Mouse (Mus musculus) urinary bladder, postnatal 25 days (tissue): ENCODE measurements around the gene Grid2ip.

Experiments used
- DNase-seq: peaks from one replicate; pipeline ENCODE4 v3.0.0; 2022; ENCODE audit warnings: low spot score

Gene Grid2ip

DNA sequence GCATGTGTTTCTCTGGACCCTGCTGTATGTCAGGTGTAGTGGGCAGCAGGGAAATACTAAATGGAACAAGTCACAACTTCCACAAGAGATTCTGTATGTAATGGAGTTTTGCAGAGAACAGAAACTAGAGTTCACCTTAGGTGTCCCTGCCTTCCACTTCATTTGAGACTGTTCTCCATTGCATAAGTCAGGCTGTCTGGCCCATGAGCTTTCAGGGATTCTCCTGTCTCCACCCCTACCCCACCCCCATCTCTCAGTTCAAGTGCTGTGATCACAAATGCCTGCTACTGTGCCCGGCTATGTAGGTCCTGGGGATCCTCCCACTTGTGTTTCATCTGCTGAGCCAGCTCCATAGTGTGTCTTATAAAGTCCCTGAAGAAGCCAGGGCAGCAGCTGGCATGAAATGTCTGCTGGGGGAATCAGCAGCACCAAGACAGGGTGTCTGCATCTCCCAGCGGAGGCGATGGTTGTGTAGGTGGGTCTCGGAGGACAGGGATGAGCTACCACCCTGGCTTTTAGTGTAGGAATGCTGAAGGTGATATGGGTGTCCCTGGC is 53.8 kb downstream of the Grid2ip start:
- no peak for DNase-seq

- no peak for DNase-seq
Measured at GRCm38 (mm10) chr5:143421484-143421883, 64.3 kb downstream of the Grid2ip start.

- DNase-seq, result no peak
Measured at GRCm38 (mm10) chr5:143422990-143423389, 65.9 kb downstream of the Grid2ip start.

DNA sequence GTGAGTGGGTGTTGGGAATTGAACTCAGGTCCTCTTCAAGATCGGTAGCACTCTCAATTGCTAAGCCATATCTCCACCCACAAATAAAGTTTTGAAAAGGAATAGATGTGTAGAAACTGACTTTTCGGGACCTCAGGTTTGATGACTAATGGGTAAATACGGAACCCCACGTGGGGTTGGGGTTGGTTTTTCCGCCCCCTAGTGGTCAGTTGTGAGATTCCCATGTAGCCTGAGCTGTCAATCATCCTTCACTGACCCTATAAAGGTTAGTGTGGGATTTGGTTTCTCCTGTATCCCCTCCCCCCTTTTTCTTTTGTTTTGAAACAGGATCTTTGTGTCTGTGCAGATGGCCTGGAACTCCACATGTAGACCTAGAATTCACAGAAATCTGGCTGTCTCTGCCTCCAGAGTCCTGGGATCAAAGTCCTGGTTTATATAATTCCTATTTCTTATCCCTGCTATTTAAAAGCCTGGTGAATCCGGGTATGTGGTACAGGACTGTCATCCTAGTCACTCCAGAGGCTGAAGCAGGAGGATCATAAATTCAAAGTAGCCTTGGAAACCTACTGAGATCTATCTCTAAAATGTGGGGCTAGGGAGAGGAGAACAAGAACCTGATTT is 66.9 kb downstream of the Grid2ip start:
- DNase-seq, result peak; percentile 67

DNA sequence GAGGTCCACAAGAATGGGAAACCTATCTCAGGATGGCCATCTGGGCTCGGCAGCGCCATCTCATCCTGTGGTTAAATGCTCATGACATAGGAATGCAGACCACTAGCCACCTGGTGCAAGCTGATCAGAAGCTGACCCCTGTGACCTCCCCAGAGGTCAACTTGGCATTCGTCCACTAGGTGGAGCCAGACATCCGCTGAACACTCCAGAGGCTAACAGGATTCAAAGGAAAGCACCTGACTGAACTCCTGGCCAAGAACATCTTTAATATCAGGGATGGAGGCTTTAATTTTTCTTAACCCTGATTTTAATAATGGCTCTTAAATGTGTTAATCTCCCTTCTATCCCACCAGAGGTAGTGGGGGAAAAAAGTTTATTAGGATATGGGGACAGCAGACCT is 77.3 kb downstream of the Grid2ip start:
- peak; percentile 61 for DNase-seq

GRCm38 (mm10) chr5:143441298-143441697 is 84.2 kb downstream of the Grid2ip start:
- no peak for DNase-seq

- DNase-seq, result no peak
Measured at GRCm38 (mm10) chr5:143441753-143442152, 84.6 kb downstream of the Grid2ip start.
